Mouse (Mus musculus) erythroblast, embryonic 14.5 days (primary cell): ENCODE measurements around the gene Rras2.

Source experiments
- GATA1 ChIP-seq: IDR thresholded peaks from 2 replicates; pipeline ENCODE4 v1.6.1; 2012; ENCODE audit warnings: low read length, inconsistent platforms, mixed read lengths
- TAL1 ChIP-seq: IDR thresholded peaks from 3 replicates; pipeline ENCODE4 v1.6.1; 2012; ENCODE audit warnings: low read length, inconsistent platforms, mixed read lengths

DNA sequence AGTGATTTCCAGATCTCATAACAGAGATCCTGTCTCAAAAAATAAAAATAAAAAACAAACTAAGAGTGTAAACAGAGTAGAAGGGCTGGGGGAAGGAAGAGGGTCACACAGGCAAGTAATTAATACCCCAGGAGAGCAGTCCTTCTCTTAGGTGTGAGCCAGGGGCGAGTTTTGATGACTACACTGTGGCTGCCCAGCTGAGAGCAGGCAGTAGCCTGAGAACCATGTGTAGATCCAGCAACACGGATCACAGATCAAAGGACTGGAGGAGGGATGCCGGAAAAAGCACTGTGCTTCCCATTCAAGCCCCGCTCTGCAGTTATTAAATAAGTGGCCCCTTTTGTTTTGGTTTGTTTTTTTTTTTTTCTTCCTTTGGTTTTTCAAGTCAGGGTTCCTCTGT is 15.0 kb downstream of the Rras2 start:
- no peak for TF ChIP-seq TAL1
- TF ChIP-seq GATA1 = no peak
